Mouse (Mus musculus) ES-CJ7 (cell line): ENCODE measurements around the gene Rnf213.

Experiments used
- DNase-seq: peaks from one replicate; pipeline ENCODE4 v3.0.0; 2011; ENCODE audit warnings: low read depth, low spot score

The Rnf213 gene

DNA sequence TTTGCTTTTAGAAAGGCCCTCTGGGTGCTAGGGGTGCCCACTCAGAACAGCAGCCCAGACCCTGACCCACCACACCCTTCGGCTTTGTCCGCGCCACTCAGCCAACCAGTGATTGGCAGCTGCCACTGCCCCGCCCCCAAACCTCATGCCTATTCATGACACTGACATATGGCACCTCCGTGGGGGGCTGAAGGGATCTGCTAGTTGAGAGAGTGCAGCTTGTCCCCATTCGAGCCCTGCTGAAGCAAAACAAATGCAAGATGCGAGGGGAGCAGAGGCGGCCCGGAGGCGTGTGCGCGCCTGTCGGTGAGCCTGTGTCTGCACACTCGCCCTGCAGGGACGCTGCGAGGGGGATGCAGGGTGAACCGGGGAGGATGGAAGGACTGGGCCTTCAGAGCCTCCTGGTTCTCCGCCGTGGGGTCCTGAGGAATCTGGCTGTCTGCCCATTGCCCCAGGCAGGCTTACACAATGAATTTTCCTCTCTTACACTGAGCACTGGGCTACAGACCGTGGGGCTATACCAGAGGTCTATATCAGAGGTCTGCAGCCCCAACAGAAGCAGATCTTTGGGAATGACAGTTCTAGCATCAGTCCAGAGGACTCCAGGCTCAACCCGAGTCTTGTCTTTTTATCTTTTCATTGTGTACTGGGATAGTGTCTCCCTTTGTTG lies 122.2 kb downstream of the Rnf213 start:
- peak; percentile 70 for DNase-seq

DNA sequence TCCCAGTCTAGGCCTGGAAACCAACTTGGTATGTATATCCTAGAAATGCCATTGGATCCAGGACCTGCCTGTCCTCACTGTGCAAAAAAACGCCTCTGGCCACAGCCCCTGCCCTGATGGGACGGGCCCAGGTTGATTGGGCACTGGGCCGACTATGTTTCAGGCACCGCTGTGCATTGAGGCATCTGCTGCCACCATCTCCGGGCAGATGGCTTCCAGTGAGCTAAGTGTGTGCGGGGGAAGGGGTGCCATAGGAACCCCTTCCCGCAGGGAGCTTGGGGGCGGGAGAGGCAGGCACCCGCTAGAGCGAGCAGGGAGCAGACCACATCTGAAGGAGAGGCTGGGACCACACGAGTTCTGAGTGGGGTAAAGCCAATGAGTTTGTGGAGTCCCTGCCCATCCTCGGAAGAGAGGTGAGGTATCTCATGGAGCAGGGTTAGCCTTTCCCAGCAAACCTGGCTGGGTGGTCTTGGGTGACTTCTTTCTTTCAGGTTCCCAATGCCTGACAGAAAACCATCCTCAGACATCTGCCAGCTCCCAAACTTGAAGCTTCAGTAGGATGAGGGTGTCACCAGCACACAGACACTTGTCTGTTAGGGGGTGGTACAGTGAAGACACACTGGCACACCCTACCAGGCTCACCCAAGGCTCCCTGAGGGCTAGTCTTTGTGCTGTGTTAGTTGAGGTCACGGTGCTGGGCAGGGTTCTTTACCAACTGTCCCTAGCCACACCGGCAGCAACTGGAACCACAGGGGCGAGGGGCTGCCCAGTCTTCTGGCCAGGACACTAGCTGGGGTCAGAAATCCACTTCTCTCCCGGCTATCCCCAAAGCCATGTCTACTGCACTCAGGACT lies 123.2 kb downstream of the Rnf213 start:
- DNase-seq, result no peak

DNA sequence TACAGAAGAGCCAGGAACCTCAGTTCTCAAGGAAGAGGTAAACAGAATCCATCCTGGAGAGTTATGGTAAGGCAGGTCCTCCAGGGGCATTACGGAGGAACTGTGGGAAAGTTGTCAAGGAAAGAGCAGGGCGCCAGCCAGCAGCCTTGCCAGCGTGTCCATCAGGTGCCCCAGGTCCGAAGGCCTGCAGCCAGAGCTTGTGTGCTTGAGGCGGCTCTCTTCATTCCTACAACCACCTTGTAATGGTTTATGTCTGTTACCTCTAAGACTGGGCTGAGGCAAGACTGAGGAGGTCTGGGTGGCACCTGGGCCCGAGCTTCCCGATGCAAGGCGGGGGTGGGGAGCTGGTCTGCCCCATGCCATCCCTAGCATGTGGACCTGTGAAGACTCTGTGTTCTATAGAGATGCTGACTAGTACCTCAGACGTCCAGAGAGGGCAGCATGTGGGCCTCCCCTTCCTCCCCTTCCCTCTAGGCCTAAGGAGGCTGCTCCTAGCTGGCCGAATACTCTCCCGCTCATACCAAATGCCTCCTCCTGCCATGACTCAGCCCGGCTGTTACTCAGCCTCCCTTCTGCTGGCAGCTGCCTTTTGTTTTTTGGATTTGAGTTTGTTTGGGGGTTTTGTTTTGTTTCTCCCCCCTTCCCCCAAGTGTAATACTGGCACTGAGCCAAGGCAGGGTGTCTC lies 123.9 kb downstream of the Rnf213 start:
- peak; percentile 39 for DNase-seq

DNA sequence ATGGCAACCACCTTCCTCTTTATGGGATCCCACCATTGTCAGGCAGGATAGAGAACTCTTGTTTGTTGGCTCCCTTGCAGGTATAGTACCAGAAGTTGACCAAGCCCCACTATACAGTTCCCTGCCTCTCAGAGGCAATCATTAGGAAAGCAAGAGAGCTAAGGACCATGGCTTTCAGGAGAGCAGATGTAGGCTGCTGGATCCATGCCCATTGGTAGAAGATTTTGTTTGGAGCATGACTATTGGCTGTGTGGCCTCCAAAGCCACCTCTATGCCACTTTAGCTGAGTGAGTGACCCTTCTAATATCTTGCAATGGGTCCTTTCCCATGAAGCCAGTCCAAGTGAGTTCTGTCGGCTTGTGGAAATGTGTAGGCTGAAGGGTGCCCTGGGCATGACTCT lies 126.5 kb downstream of the Rnf213 start:
- no peak for DNase-seq

DNA sequence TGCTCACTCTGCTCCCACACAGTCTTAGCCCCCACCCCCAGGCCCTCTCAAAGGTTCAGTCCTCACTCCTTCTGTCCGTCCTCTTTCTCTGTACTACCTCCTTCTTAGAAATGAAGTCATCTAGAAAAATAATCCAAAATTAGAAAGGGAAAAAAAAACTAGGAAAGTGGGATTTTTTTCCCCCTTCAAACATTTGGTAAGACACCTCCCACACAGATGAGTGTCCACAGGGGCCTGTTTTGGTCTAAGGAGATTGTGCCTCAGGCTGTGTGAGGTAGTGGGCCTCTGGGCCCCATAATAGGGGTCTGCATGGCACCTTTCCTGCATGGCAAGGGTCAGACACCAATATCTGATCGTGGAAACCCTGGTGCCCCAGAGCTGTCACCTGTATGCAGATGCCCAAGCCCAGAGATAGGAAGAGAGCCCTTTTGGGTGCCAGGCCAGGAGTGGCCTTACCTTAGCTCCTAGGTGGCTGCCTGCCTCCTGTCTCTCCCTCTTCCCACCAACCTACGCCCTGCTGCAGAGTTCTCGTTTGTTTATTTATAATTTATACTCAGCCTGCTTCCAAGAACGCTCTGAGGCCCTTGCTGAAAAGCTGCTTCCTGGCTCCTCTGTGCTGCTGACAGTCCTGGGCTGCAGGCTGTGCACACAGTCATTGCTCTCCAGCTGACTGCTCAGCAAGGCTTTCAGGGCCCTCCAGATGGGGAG lies 127.3 kb downstream of the Rnf213 start:
- DNase-seq, result no peak

DNA sequence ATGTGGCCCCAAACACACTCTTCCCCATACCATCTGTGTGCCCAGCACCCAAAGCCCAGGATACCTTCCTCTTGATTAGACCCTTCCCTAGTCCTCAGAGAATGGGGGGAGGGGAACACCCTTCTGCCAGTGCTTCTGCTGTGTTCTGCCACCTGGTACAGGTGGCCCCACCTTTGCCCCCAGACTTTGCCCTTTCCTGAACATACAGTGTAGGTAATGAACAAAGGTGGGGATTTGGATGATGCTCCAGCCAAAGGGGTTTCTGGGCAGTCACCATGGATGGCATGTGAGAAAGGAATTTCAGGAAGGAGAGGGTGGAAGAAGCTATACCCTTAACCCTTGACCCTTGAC lies 127.8 kb downstream of the Rnf213 start:
- no peak for DNase-seq

DNA sequence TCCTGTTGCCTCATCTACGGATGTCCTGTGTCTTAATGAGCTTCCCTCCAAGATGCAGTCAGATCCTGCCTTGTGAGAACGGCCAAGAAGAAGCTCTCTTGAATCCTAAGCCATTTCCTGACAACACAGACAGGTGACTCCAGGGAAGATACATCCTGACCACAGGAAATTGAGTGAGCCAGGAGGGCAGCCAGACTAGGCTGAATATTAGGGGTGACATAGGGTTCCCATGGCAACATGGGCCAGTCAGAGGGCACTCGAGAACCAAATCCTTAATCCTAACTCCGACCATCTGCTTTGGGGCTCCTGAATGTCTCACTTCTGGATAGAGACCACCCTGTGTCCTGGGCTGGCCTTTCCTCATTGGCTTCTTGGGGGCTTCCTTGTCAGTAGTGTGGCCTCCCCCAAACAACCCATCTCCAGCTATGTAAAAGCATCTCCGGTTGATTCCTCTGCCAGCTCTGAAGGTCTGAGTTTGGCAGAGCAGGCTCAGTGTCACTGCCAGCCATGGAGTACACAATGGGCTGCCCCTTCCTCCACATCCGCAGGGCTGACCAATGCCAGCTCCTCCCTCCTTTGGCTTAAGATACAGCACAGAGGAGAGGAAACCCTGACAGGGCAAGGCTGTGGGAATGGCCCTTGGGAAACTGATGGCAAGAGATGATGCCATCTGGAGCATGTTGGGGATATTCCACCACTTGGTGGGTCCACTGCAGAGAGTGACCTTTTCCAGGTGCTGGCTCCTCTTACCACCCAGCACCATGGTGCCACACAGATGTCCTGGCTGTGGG lies 129.2 kb downstream of the Rnf213 start:
- no peak for DNase-seq

DNA sequence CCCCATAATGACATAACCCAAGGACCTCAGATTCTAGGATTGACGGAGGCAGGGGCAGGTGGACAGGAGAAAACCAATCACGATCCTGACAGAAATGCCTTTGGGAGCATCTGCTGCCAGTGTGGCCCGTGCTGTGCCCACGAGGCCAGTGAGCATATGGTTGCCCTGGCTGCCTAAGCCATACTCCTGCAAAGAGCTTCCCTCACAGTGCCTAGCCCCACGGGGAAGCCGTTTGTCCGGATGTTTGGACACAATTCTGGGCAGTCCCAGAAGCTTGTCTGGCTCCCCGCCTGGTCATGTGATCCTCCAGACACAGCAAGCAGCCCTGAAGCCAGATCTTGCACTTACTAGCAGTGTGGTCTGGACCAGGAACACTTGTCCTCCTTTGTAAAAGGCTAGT lies 129.9 kb downstream of the Rnf213 start:
- no peak for DNase-seq

DNA sequence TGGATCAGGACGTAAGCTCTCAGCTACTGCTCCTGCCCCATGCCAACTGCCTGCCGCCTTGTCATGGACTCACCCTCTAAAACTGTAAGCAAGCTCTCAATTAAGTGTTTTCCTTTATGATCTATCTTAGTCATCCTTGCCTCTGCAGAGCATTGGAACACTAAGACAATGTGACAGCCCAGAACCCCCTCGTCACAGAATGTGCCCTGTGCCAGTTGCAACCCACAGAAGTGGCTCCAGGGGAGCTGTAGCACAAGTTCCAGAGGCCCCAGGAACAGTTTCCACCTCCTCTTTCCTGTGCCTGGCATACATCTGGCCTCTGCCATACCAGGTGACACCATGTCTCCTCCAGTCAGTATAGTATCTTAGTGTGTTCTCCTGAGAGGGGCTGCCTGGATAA lies 130.5 kb downstream of the Rnf213 start:
- DNase-seq, result no peak

DNA sequence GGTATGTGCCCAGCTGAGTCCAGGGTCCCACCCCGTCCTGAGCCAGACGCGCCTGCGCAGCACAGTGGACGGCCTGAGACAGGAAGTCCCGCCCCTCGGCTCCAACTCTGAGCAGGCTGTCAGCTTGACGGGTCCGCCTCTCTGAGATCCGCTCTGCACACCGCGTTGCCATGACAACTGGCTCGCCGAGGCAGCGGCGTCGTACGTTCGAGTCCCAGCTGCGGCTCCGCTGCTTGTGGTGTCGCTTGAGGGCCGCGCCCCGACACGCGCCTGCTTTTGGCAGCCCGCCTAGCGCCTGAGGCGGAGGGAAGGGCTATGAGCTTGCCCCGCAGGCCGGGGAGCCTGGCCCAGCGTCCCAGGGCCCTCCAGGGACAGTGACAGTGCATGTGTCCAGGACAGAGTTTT lies 131.6 kb downstream of the Rnf213 start:
- DNase-seq, result peak; percentile 98

DNA sequence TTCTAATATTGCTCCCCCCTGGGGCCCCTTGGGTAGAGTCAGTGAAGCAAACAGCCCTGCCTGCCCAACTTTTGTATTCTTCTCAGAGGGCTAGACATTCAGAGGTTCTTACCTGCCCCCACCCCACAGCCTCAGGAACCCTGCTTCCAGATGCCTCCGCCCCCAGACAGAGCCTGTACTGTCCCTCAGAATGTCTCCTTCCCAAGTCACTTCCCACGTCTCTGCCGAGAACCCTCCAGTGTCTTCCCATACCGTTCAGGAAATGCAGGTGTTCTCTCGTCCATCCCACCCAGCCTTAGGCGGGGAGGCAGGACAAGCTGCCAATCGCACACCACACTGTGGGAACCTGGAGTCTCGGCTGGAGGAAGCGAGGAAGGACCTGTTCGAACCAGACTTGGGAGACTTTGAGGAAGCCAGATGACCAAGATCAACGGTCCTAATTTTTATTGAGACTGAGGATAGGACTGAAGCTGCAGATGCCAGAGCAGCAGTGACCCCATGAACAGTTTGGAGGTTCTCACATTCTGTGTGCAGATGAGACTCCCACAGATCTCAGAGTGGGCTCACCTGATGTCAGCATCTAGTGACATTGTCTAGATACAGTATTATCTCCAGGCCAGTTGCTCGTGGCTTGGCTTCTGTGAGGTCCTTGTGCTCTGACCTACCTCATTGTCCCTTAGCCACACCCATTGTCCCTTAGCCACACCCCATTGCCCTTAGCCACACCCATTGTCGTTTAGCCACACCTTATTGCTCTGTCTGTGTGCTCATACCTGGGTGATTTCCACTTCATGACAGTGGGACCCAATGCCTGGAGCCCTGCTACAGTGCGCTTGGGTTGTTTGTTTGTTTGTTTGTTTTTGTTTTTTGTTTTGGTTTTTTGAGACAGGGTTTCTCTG lies 133.4 kb downstream of the Rnf213 start:
- DNase-seq, result peak; percentile 64

DNA sequence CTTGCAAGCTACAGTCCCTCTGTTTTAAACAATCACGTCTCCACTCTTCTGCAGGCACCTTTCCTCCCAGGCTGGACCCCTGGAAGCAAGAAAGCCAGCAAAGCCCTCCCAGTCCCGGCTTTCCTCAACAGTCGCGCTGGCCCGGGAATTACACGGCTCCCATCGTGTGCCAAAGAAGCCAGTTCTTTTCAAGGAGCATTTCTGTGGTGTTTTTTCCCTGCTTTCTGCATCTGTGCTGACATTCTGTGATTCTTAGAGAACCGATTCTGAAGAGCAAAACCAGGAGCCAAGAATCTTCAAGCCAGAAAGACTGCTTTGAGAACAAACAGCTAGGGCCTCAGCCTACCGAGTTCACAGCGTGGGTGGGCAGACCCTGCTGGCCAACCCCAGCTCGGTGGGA lies 136.0 kb downstream of the Rnf213 start:
- no peak for DNase-seq

DNA sequence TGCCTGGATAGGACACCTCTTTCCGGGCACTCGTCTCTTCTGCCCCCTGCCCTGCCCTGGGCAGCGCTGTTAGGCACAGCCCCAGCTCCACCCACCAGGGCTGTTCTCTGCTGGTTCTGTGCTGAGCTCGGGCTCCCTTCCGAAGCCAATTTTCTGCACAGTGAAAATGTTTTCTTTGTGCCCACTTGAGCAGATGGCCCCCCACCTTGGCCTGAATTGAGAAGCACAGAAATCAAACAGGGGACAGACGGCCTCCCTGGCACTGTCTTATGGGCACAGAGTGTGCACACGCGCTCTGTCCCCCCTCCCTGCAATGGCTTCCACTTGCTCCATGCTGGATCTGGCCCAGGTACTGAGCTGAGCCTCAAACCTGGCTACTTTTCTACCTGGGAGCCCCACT lies 139.6 kb downstream of the Rnf213 start:
- no peak for DNase-seq

DNA sequence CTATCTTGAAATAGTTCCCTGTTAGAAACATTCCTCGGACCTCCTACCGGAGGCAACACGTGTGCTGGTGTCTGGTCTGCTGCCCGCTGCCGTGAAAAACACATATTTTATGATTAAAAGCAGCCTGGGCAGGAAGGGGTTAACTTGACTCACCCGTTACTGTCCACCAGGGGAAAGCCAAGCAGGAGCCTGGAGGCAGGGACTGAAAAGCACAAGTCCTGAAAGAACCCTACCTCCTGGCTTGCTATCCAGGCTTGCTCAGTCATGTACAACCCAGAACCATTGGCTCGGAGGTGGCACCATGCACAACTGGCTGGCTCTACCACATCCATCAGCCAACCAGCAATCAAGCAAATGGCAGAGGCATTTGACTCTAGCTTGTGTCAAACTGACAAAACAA lies 140.8 kb downstream of the Rnf213 start:
- no peak for DNase-seq
